Mouse (Mus musculus): ENCODE measurements around the gene Nt5c3b. TPM values are rescaled to one million over a fixed set of nuclear protein-coding genes. Genes with fewer than 3 reads are reported as not detected.

The Nt5c3b gene
- total RNA-seq, 2 experiments from 2014 or later, result 29.7 to 29.8 TPM

GRCm38 (mm10) chr11:100430052-100430451 lies 11.6 kb downstream of the Nt5c3b start:
- DNase-seq, result no peak
- intact Hi-C loops (cut with DNase I), result no loop called here

- intact Hi-C loops (cut with DNase I), result no loop called here
- peak; percentile 35 to 40 for DNase-seq
These were observed 12.9 kb downstream of the Nt5c3b start for GRCm38 (mm10) chr11:100428612-100429199.

- DNase-seq, result no peak
- intact Hi-C loops (cut with DNase I), result loop anchor here (2.0 kb wide), 2 partner anchors 46 to 128 kb away; partner anchors contain the start of gene Klhl11
These were observed 14.8 kb downstream of the Nt5c3b start for GRCm38 (mm10) chr11:100426820-100427219.

- DNase-seq, result peak; percentile 77 to 82
- intact Hi-C loops (cut with DNase I), result loop anchor here (2.0 kb wide), 2 partner anchors 47 to 129 kb away; partner anchors contain the start of gene Klhl11
These were observed 15.8 kb downstream of the Nt5c3b start for GRCm38 (mm10) chr11:100425851-100426250.

GRCm38 (mm10) chr11:100423836-100424235 lies 17.8 kb downstream of the Nt5c3b start:
- intact Hi-C loops (cut with DNase I), result loop anchor here (5.0 kb wide), 1 partner anchor 278 kb away; the partner anchor contains the start of gene Dhx58
- DNase-seq, result no peak

GRCm38 (mm10) chr11:100421537-100421936 lies 20.1 kb downstream of the Nt5c3b start:
- no peak for DNase-seq
- intact Hi-C loops (cut with DNase I), result loop anchor here (5.0 kb wide), 1 partner anchor 281 kb away; the partner anchor contains the start of gene Dhx58

- intact Hi-C loops (cut with DNase I), result loop anchor here (1.0 to 2.0 kb wide), 2 partner anchors 18 to 26 kb away; partner anchors contain the start of genes Jup, Klhl10 and Nt5c3b
- DNase-seq, result peak; percentile 53 to 75
These were observed 26.4 kb downstream of the Nt5c3b start, which contains the start of gene Fkbp10 for GRCm38 (mm10) chr11:100414914-100415822. TSS of gene Fkbp10 (plus strand) at chr11:100415697.

GRCm38 (mm10) chr11:100414021-100414913 lies 27.3 kb downstream of the Nt5c3b start, which contains the start of gene P3h4:
TSS of gene P3h4 (minus strand) at chr11:100414836.
- peak; percentile 83 to 89 for DNase-seq
- intact Hi-C loops (cut with DNase I), result loop anchor here (1.0 to 2.0 kb wide), 2 partner anchors 17 to 27 kb away; partner anchors contain the start of genes Jup, Klhl10 and Nt5c3b

- no peak for DNase-seq
- intact Hi-C loops (cut with DNase I), result no loop called here
These were observed 28.1 kb downstream of the Nt5c3b start for GRCm38 (mm10) chr11:100413541-100413940.

GRCm38 (mm10) chr11:100411736-100412135 lies 29.9 kb downstream of the Nt5c3b start:
- intact Hi-C loops (cut with DNase I), result no loop called here
- no peak for DNase-seq

- DNase-seq, result no peak
- intact Hi-C loops (cut with DNase I), result no loop called here
These were observed 31.9 kb downstream of the Nt5c3b start for GRCm38 (mm10) chr11:100409686-100410085.

GRCm38 (mm10) chr11:100408835-100409462 lies 32.7 kb downstream of the Nt5c3b start:
- intact Hi-C loops (cut with DNase I), result loop anchor here (1.0 kb wide), 1 partner anchor 47 kb away; no protein-coding TSS in a partner anchor
- DNase-seq, result no peak

- intact Hi-C loops (cut with DNase I), result loop anchor here (1.0 kb wide), 1 partner anchor 46 kb away; no protein-coding TSS in a partner anchor
- DNase-seq, result peak; percentile 78 to 80
These were observed 33.4 kb downstream of the Nt5c3b start for GRCm38 (mm10) chr11:100408076-100408834.

- no peak for DNase-seq
- intact Hi-C loops (cut with DNase I), result no loop called here
These were observed 34.5 kb downstream of the Nt5c3b start for GRCm38 (mm10) chr11:100406995-100407705.

- DNase-seq, result no peak
- intact Hi-C loops (cut with DNase I), result no loop called here
These were observed 35.3 kb downstream of the Nt5c3b start for GRCm38 (mm10) chr11:100406273-100406672.

GRCm38 (mm10) chr11:100404456-100405074 lies 37.0 kb downstream of the Nt5c3b start:
- intact Hi-C loops (cut with DNase I), result no loop called here
- no peak for DNase-seq

- DNase-seq, result no peak
- intact Hi-C loops (cut with DNase I), result loop anchor here (2.0 kb wide), 1 partner anchor 17 kb away; no protein-coding TSS in a partner anchor
These were observed 38.0 kb downstream of the Nt5c3b start for GRCm38 (mm10) chr11:100403445-100404134.

All from heart, postnatal 36 days (tissue).